Mouse (Mus musculus): ENCODE measurements around the gene Cdc42.

The Cdc42 gene

DNA sequence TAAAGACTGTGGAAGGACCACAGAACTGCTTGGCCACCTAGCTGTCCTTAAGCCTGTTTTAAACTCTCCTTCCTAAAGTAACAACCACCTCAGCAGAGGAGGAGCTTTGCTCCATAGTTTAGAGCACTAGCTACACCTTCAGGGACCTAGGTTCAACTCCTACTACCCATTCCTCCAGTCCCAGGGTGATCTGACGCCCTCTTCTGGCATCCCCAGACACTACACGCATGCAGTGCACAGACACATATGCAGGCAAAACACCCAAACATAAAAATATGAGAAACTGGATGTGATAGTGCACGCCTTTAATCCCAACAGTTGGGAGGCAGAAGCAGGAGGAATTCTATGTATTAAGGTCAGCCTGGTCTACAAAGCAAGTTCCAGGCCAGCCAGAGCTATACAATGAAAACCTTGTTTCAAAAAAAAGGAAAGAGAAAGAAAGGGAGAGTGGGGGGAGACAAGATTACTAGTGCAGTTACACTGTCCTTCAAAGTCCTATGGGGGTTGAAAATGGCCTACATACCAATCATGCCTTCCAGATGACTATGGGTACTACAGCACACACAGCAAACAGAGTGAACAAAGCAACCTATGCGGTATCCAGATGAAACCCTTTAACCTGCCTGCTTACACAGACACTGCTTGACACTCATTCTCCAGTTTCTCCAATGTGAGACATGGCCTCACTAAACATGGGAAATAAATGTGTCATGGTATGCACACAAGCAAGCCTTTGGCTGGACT lies 41.3 kb downstream of the Cdc42 start:
- no peak for DNase-seq (ENCODE audit: low spot score in 2 of 2)

DNA sequence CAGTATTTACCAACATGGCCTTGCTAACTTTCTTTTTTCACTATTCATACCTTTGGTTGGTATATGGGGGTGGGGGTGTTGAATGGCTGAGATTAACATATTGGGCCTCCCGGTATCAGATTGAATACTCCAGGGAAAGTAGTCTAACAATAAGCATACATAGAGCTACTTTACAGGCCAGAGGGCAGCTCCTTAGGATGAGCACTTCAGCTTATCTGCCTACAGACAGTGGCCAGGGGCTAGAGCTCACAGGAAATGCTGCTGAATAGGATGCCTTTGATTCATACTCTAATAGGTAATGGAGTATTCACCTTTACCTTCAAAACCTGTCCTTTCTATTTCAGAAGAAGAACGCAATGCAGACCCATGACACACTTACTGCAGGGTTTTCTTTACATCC lies 42.5 kb downstream of the Cdc42 start:
- no peak for DNase-seq (ENCODE audit: low spot score in 2 of 2)

DNA sequence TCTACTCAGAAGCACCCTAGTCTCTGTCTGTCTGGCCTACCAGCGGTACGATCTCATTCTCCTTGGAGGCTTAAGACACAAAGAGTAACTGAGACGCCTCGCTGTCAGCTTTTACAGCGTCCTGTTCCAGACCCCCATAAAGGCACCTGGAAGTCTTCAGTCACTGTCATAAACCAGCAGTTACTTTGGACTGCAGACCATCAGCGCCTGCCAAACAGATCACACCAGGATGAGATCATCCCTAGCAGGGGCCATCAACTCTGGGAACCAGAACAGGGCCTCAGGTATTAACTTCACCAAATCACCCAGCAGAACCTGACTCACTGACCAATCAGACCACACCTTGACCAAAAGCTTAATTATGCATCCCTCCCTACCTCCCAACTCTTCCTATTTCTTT lies 43.0 kb downstream of the Cdc42 start:
- no peak for DNase-seq (ENCODE audit: low spot score in 2 of 2)

DNA sequence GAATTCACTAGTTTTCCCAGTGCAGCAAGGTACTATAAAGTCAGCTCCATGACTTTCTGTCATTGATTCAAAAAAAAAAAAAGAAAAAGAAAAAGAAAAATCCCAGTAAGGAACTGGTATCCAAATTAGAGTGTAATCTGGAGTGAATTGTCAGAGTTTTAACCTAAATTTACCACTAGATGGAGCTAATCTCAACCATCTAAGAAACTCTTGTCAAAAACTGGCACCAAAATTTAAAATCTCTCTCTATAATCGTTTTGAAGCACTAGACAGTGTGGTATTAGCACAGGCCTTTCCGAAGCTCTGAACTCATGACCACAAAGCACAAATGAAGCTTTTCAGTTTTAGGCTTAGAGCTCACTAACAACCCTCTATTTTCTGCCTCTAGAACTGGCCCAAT lies 44.0 kb downstream of the Cdc42 start:
- no peak for DNase-seq (ENCODE audit: low spot score in 2 of 2)

DNA sequence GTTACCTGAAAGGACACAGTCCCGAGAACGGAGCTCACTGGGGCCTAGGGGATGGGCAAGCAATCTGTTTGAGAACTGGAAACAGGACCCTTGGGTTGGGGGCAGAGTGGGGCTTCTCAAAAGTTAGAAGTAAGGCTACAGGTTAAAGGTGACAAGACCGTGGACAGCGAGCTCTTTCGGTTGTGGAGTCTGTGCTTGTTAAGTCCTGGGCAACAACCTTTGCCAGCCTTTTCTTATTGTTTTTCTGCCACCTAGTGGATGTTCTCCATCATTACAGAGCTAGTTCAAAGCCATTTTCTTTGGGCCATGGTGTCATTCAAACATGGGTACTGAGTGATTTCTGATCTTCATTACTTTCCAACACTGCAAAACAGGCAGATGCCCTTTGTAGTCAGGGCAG lies 49.1 kb downstream of the Cdc42 start:
- DNase-seq (ENCODE audit: low spot score in 2 of 2) = no peak

DNA sequence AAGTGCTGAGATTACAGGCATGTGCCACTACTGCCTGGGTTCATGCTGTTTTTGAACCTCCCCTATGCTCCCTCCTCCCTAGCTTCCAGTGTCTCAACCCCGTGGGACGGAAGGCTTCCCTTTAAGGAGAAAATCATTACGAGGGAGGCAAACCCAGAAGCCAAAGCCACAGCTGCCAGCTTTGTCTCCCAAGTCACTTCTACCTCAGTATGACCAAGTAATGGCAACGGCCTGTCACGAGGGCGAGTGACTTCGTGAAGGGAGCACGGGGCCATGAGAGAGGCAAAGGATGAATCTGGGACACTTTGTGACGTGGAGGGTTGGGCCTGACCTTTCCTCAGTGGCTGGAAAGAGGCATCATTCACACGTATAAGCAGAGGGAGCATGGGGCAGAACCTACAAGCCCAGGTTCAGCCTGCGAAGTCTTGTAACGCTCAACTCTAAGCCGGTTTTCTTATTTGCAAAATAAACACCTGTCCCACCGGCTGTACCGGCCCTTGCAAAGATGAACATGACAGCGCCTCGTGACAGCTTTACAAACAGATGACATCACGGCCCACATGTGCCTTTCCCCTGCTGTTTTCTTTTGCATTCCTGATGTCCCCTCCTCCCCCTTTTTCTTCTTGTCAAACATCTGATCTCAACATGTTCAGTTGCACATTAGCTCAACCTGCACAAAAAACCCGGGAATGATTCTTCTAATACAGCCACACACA lies 50.4 kb downstream of the Cdc42 start:
- DNase-seq (ENCODE audit: low spot score in 2 of 2) = peak in 1 of 2 experiments; percentile 65

DNA sequence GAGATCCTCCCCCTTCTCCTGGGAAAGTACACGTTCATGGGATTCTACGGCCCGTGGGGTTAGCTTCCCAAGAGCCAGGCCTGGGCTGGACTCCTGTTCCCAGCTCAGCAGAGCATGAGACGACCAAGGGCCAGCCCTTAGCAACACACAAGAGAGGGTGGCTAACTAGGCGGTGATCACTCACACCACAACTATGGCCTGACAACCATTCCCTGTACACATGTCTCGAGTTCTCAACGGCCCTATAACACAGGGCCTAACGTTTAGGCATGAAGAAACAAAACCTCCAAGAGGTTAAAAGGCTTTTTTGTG lies 51.0 kb downstream of the Cdc42 start:
- no peak for DNase-seq (ENCODE audit: low spot score in 2 of 2)

DNA sequence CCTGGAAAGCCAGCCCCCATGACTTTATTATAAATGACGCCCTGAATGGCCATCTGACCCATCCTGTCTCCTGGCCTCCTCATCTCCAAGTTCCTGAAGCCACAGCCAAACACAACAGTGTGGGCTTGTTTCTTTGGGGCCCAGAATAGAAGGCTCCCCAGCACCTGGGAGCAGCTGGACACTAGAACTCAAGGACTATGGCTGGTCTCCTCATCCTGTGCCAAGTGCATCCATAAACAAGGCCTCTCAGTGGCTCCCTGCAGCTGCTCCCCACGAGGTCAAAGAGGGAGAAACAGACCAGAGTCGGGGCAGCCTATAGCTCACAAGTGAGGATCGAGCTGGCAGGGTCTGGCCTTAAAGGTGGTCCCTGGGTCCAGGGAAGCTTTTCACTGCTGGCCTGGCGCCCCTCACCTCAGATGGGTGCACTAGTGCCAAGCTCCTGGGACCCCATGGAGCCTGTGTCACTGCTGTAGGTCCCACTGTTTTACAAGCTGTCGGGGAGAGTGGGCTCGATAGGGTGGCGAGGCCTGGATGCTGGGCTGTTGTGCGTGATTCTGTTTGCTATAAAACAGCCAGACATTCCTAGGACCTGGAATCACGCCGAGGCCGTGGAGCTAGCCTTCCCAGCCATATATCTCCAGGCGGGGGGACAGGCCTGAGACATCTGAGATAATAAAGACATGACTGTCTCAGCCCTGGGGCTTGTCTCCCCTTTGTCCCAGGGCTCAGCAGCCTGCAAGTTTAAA lies 51.5 kb downstream of the Cdc42 start:
- no peak for DNase-seq (ENCODE audit: low spot score in 2 of 2)

DNA sequence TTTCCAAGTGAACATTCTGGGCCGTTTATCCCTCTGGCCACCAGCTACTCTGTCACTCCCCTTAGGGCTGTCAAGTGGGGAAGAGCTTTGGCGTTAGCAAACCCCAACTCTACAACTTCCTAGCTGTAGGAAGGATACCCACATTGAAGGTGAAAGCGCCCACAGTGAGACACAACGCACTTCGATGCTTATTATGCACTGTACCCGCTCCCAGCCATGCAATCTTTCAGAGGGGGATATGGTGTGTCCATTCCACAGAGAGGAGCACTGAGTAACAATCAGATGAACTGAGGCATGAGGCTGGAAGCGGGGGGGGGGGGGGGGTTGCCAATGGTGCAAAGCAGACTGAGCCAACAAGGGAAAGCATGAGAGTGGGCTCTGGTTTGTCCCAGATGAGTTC lies 52.5 kb downstream of the Cdc42 start:
- DNase-seq (ENCODE audit: low spot score in 2 of 2) = no peak

DNA sequence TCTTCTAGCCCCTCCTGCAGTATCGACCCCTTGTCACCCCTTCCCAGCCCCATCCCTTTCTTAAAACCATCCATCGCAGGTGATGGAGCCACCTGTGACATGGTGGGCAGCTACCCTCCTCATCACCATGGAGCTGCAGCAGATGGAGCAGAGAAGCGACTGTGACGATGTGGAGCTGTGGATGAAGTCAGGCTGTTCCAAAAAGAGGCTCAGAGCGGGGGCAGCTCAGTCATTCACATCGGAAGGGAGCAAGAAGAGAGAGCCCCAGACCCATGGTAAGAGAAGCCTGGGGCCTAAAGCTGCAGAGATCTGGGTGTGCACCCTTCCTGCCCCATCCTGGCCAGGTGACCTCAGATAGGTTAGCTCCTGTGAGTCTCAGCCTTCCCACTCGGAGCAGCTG lies 53.4 kb downstream of the Cdc42 start:
- no peak for DNase-seq (ENCODE audit: low spot score in 2 of 2)

DNA sequence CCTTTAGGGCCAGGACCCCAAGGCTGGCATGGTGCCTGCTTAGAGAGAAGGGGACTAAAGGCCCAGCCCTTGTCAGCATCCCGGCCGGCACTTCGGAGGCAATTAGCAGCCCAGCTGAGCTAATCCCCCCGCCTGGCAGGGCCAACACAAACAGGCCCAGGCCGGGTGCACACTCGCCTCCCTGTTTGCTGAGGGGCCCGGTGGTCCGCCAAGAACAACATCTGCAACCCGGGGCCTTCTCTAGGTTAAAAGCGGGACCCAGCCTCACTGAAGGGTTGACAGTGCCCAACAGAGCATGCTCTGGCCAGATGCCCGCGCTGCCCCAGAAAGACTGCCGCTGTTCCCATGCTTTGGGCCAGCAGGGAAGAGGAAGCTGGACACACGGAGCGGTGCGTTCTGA lies 55.9 kb downstream of the Cdc42 start:
- no peak for DNase-seq (ENCODE audit: low spot score in 2 of 2)

DNA sequence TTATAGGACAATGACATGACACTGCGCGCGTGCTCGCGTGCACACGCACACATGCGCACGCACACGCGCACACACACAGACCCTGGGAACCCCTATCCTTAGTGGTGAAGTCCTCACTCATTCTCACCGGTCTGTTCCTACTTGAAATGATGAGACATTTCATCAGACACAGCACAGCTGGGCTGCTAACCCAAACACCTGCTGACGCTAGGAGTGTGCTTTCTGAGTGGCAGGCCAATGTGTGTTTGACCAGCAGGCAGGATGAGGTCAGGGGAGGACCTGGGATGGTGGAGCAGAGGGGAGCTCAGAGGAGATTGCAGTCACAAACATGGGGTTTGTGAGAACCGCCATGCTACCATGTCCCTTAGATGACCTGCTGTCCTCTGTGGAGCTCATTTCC lies 57.3 kb downstream of the Cdc42 start:
- DNase-seq (ENCODE audit: low spot score in 2 of 2) = no peak

DNA sequence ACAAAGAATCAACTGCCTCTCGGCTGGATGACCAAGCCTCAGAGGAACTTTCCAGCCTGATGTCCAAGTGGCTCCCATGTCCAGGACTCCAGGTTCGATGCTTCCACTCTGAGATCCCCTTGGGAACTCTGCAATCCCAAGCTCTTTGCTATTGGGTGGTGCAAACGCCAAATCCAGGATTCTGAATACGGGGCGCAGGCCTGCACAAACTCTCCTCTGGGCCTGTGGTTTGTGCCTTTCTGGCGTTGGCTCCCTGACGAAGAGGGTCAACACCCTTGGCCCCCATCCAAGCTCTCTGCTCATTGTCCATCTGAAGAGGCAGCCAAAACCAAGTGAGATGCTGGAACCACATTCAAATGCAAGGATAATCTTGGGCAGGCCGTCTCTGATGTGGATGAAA lies 59.1 kb downstream of the Cdc42 start:
- no peak for DNase-seq (ENCODE audit: low spot score in 2 of 2)

DNA sequence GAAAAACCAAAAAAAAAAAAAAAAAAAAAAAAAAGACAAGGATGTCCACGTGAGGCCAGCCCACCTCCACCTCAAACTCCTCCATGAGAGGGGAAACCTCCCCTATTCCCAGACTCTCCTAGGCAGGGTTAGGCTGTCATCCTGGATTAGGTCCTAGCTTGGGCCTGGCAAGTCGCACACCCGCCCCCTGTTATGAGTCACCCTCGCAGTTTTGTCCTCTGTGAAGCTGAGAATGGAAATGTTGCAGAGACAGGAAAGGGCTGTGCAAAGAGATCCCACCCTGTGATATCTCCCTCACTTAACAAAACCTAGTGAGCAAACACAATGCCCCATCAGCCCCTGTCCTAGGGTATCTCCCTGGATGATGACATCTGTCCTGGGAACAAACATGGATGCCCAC lies 59.9 kb downstream of the Cdc42 start:
- no peak for DNase-seq (ENCODE audit: low spot score in 2 of 2)

DNA sequence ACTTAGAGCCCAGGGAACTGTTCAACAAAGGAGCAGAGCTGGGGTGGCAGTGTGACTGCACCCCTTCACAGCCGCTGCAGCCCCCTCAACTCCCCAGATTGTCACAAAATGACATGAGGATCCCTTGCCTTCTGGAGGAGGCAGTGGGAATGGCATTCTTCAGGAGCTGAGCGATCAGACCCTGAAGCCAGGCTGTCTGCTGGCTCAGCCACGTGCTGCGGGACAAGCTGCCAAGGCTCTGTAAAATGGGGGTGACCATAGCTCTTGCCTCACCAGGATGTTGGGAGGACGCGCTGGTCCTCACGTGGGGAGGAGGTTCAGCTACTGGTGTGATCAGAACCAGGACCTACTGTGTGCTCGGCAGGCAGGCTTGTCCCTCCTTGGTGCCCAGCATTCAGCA lies 62.6 kb downstream of the Cdc42 start:
- DNase-seq (ENCODE audit: low spot score in 2 of 2) = no peak

DNA sequence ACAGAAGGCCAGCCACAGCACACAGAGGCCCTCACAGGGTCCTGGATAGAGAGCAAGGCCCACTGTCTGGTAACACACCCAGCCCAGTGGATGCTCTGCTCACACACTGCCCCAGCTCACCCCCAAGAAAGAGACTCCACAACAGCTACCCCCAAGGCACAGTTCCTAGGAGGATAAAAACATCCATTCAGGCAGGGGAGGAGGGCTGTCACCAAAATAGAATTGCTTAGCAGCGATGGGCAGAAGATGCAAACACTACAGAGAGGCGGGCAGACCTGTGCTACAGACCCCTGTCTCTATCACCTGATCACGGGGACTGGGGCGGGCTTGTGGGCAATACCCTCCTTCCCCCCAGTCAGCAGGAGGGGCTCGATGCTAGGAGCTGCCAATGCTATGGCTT lies 63.0 kb downstream of the Cdc42 start:
- DNase-seq (ENCODE audit: low spot score in 2 of 2) = no peak

DNA sequence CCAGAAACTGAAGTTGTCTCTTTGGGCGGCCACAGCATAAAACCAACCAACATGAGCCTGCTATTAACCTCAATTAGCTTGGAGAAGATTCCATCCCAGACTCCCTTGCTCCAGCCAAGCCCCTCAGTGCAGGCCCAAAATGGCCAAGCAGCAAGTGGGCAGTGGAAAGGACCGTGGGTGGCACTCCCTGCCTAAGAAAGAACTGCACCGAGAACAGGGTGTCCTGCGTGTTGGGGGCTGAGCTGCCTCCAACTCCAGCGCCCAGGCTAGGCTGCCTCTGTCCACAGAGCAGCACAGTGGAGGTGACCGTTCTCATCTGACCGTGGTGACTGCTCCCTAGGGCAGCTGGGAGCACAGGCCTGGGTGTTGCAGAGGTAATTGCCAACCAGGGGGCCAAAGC lies 63.5 kb downstream of the Cdc42 start:
- no peak for DNase-seq (ENCODE audit: low spot score in 2 of 2)

DNA sequence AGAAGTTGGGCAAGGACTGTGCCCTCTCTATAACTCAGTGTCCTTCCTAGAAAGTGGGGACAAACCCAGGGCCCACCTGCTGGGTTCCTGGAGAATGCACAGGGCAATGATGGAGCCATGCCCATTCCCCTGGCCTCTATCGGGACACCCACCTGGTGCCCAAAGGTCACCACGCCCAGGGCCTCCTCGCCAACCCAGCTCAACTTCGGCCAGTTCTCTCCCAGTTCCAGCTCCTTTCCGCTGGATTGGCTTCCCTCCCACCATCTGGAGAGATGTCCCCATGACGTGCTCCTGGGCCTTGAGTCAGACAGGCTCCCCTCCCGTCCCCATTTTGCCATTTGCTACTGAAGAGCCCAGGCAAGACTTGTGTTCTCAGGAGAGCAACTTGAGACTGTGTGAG lies 64.9 kb downstream of the Cdc42 start:
- no peak for DNase-seq (ENCODE audit: low spot score in 2 of 2)

DNA sequence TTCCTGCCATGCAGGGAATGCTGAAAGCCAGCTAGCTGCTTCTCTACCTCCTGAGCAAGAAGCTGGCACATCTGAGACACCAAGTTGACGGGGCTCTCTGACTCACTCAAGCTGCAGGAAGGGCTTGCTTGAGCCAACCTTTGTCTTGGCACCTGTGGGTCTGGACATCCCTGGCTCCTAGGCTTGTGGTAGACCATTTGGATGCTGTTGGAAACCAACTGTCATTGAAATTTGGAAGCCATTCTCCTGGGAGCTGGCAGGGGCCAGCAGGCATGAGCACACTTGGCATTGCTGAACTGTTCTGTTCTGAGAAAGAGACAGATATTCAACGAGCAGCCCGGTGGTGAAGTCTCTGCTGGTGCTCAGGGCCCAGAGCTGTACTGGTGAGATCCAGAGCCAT lies 67.3 kb downstream of the Cdc42 start:
- no peak for DNase-seq (ENCODE audit: low spot score in 2 of 2)

DNA sequence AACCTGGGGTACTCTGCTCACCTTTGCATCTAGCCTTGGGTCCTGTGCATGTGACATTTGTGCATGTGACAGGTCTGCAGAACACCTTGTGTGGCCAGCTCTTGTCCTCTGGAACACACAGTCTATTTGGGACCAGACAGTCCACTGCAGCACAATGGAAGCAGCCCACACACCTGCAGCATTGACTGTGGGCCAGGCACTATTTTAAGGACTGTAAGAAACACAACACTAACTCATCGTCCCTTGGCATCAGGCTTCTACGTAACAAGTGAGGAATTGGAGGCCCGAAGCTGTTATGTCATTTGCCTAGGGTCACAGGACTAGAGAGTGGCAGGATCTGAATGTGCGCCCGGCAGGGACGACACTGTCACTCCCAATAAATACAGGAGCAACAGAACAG lies 67.8 kb downstream of the Cdc42 start:
- no peak for DNase-seq (ENCODE audit: low spot score in 2 of 2)

DNA sequence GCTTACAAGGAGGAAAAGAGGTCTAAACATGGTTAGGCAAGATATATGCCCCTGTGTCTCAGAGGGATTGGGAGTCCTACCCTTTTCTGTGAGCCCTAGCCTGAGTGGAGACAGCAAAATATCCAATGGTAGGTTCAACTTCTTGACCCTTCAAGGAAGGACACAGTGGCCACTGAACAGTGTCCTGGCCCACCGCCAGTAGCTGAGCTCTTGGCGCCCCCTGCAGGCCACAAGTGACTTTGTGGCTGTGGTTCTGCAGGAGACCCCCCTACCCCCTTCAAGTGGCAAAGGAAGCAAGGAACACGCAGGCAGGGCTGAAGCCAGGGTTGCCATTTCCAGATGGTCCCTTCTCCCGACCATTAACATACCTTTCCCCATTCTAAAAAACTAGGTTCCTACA lies 69.7 kb downstream of the Cdc42 start:
- DNase-seq (ENCODE audit: low spot score in 2 of 2) = no peak

DNA sequence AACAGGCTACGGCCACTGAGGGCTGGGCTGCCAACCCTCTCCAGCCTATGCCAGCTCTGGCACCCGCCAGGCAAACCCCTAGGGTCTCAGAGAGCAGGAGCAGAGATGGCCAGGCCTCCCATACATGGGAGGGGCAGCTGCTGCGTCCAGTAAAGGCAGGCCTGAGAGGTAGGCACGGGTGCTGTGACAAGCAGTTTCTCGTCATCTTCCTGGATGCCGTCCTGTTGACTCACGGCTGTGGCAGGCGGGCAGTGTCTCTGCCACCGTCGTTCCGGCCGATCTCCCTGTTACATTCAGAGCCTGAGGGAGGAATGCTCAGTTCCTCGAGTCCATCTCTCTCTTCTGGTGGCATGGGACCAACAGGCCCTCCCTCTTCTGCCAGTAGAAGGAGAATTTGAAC lies 70.3 kb downstream of the Cdc42 start:
- DNase-seq (ENCODE audit: low spot score in 2 of 2) = peak in 1 of 2 experiments; percentile 55

DNA sequence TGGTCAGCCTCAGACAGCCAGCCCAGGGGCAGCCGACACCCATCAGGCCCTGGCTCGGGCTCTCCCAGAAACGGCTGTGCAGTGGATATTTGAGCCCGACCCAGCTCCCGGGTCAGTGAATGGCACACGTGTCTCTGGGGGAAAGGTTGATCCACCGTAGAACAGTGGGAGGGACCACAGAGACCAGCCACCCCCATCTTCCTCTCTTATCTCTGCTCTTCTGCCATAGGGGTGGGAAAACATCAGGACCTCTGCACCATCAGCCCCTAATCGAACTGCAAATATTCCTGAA lies 70.9 kb downstream of the Cdc42 start:
- DNase-seq (ENCODE audit: low spot score in 2 of 2) = no peak

Data from urinary bladder, adult 18-20 months (tissue).